Mouse (Mus musculus) forebrain, embryonic 12.5 days (tissue): ENCODE measurements around the gene Myo1e. TPM values are rescaled to one million over a fixed set of nuclear protein-coding genes. Genes with fewer than 3 reads are reported as not detected.

Experiments
- ATAC-seq: fragments of 200-750 bp; cut with Nextera tagmentation; 2 replicates; pipeline ENCODE4 v1.8.0; 2017; ENCODE audit warnings: moderate TSS enrichment; ENCODE audit not compliant: low FRiP score
- H3K27ac ChIP-seq: fragments of 300-500 bp; sonication (generic); 2 replicates; pipeline ENCODE4 v1.5.1; 2016; ENCODE audit warnings: mild to moderate bottlenecking
- H3K27me3 ChIP-seq: fragments of 300-500 bp; sonication (generic); 2 replicates; pipeline ENCODE4 v1.6.1; 2016; ENCODE audit warnings: mild to moderate bottlenecking
- H3K36me3 ChIP-seq: fragments of 300-500 bp; sonication (generic); replicated peaks from 2 replicates; pipeline ENCODE4 v1.6.1; 2016; ENCODE audit warnings: mild to moderate bottlenecking
- H3K4me1 ChIP-seq: fragments of 300-500 bp; sonication (generic); 2 replicates; pipeline ENCODE4 v1.6.1; 2016
- H3K4me2 ChIP-seq: fragments of 300-500 bp; sonication (generic); 2 replicates; pipeline ENCODE4 v1.6.1; 2016; ENCODE audit warnings: mild to moderate bottlenecking, moderate library complexity
- H3K4me3 ChIP-seq: fragments of 300-500 bp; sonication (generic); replicated peaks from 2 replicates; pipeline ENCODE4 v1.5.1; 2016; ENCODE audit warnings: mild to moderate bottlenecking
- H3K9ac ChIP-seq: fragments of 300-500 bp; sonication (generic); 2 replicates; pipeline ENCODE4 v1.6.1; 2016; ENCODE audit warnings: mild to moderate bottlenecking
- H3K9me3 ChIP-seq: fragments of 300-500 bp; sonication (generic); 2 replicates; pipeline ENCODE4 v1.6.1; 2016
- WGBS: fragments of 180-500 bp; shearing (Covaris S2); methylation state at CpG from one replicate; pipeline ENCODE4 v1.1.7; 2016; 5-methylcytosine and 5-hydroxymethylcytosine counted together
- polyA plus RNA-seq: library from polyadenylated mRNA; unstranded; fragments of >200 nt; fragmentation: Nextera tagmentation; extraction: Ambion mirVana; gene quantifications from 2 replicates; pipeline ENCODE4 v1.2.1, GENCODE M21; 2016

Myo1e gene
- polyA plus RNA-seq, 1 experiment from 2014 or later, result 10.3 TPM

- Histone ChIP-seq H3K36me3 (no peaks in the 10 kb centered on the region), H3K4me2 (no peak overlapping the region), H3K27me3 (peaks cover 2% of the 10 kb centered on the region; the same call in 1 of the 2 replicates), H3K4me1 (peaks cover 27% of the 10 kb centered on the region), H3K27ac (no peak overlapping the region), H3K9ac (no peak overlapping the region), H3K4me3 (no peak overlapping the region), H3K9me3 (no peaks in the 10 kb centered on the region)
- no peak for ATAC-seq
- 83% methylated on average over 5 of the region's 5 CpGs for whole genome bisulfite sequencing
Observed at GRCm38 (mm10) chr9:70261646-70262045, 54.5 kb downstream of the Myo1e start.

GRCm38 (mm10) chr9:70263134-70263533 is 56.0 kb downstream of the Myo1e start:
- Histone ChIP-seq H3K27me3 (peaks cover 2% of the 10 kb centered on the region; the same call in 1 of the 2 replicates), H3K4me2 (no peak overlapping the region), H3K4me1 (peaks cover 20% of the 10 kb centered on the region), H3K36me3 (no peaks in the 10 kb centered on the region), H3K4me3 (no peak overlapping the region), H3K27ac (no peak overlapping the region), H3K9ac (no peak overlapping the region), H3K9me3 (no peaks in the 10 kb centered on the region)
- no peak for ATAC-seq
- 73% methylated on average over 8 of the region's 8 CpGs for WGBS

GRCm38 (mm10) chr9:70263735-70264134 is 56.6 kb downstream of the Myo1e start:
- H3K9ac ChIP-seq, result no peak overlapping the region
- H3K4me1 ChIP-seq, result peaks cover 20% of the 10 kb centered on the region
- no peak for ATAC-seq
- WGBS, result 48% methylated on average over 7 of the region's 7 CpGs
- H3K27ac ChIP-seq, result no peak overlapping the region
- no peaks in the 10 kb centered on the region for H3K36me3 ChIP-seq
- no peak overlapping the region for H3K4me3 ChIP-seq
- H3K9me3 ChIP-seq, result no peaks in the 10 kb centered on the region
- H3K27me3 ChIP-seq, result peaks cover 2% of the 10 kb centered on the region; the same call in 1 of the 2 replicates
- no peak overlapping the region for H3K4me2 ChIP-seq

- H3K9ac ChIP-seq, result no peak overlapping the region
- no peaks in the 10 kb centered on the region; the same call in 1 of the 2 replicates for H3K27me3 ChIP-seq
- ATAC-seq, result no peak
- no peak overlapping the region for H3K4me2 ChIP-seq
- peaks cover 30% of the 10 kb centered on the region for H3K4me1 ChIP-seq
- no peak overlapping the region for H3K4me3 ChIP-seq
- no peaks in the 10 kb centered on the region for H3K9me3 ChIP-seq
- no peaks in the 10 kb centered on the region for H3K36me3 ChIP-seq
- WGBS, result 88% methylated on average over 5 of the region's 5 CpGs
- no peak overlapping the region for H3K27ac ChIP-seq
Observed at GRCm38 (mm10) chr9:70265513-70265912, 58.4 kb downstream of the Myo1e start.

GRCm38 (mm10) chr9:70266186-70266585 is 59.0 kb downstream of the Myo1e start:
- no peak for ATAC-seq
- no peak overlapping the region for H3K4me2 ChIP-seq
- H3K36me3 ChIP-seq, result no peaks in the 10 kb centered on the region
- no peaks in the 10 kb centered on the region for H3K9me3 ChIP-seq
- no peak overlapping the region for H3K9ac ChIP-seq
- H3K27ac ChIP-seq, result no peak overlapping the region
- WGBS, result 92% methylated on average over 2 of the region's 2 CpGs
- H3K27me3 ChIP-seq, result no peaks in the 10 kb centered on the region
- H3K4me3 ChIP-seq, result no peak overlapping the region
- peaks cover 30% of the 10 kb centered on the region for H3K4me1 ChIP-seq

GRCm38 (mm10) chr9:70267108-70267507 is 60.0 kb downstream of the Myo1e start:
- ATAC-seq, result no peak
- Histone ChIP-seq H3K27ac (no peak overlapping the region), H3K4me1 (peaks cover 26% of the 10 kb centered on the region), H3K4me3 (no peak overlapping the region), H3K36me3 (no peaks in the 10 kb centered on the region), H3K27me3 (no peaks in the 10 kb centered on the region), H3K9me3 (no peaks in the 10 kb centered on the region), H3K9ac (no peak overlapping the region), H3K4me2 (no peak overlapping the region)
- WGBS, result 90% methylated on average over 5 of the region's 5 CpGs

GRCm38 (mm10) chr9:70269349-70269748 is 62.2 kb downstream of the Myo1e start:
- H3K27ac ChIP-seq, result peak overlapping the region; percentile 65
- no peak; the same call in 1 of the 2 replicates for ATAC-seq
- H3K9me3 ChIP-seq, result no peaks in the 10 kb centered on the region
- WGBS, result 21% methylated on average over 10 of the region's 10 CpGs
- H3K27me3 ChIP-seq, result no peaks in the 10 kb centered on the region
- peaks cover 10% of the 10 kb centered on the region for H3K4me1 ChIP-seq
- no peaks in the 10 kb centered on the region for H3K36me3 ChIP-seq
- H3K4me3 ChIP-seq, result no peak overlapping the region
- no peak overlapping the region for H3K9ac ChIP-seq
- H3K4me2 ChIP-seq, result peak overlapping the region; percentile 15; the same call in 1 of the 2 replicates

- ATAC-seq, result no peak
- H3K4me3 ChIP-seq, result no peak overlapping the region
- 92% methylated on average over 4 of the region's 4 CpGs for WGBS
- no peak overlapping the region for H3K27ac ChIP-seq
- H3K36me3 ChIP-seq, result no peaks in the 10 kb centered on the region
- no peak overlapping the region for H3K9ac ChIP-seq
- no peaks in the 10 kb centered on the region for H3K9me3 ChIP-seq
- H3K4me2 ChIP-seq, result no peak overlapping the region
- peaks cover 10% of the 10 kb centered on the region for H3K4me1 ChIP-seq
- H3K27me3 ChIP-seq, result no peaks in the 10 kb centered on the region
Observed at GRCm38 (mm10) chr9:70270468-70270867, 63.3 kb downstream of the Myo1e start.

GRCm38 (mm10) chr9:70271137-70271536 is 64.0 kb downstream of the Myo1e start:
- no peak overlapping the region for H3K27ac ChIP-seq
- no peaks in the 10 kb centered on the region for H3K36me3 ChIP-seq
- no peak overlapping the region for H3K9ac ChIP-seq
- H3K4me3 ChIP-seq, result no peak overlapping the region
- H3K27me3 ChIP-seq, result no peaks in the 10 kb centered on the region
- no peak for ATAC-seq
- peaks cover 10% of the 10 kb centered on the region for H3K4me1 ChIP-seq
- WGBS, result 72% methylated on average over 7 of the region's 7 CpGs
- no peak overlapping the region for H3K4me2 ChIP-seq
- H3K9me3 ChIP-seq, result no peaks in the 10 kb centered on the region

GRCm38 (mm10) chr9:70271631-70272030 is 64.5 kb downstream of the Myo1e start:
- H3K4me3 ChIP-seq, result no peak overlapping the region
- no peak overlapping the region for H3K9ac ChIP-seq
- 94% methylated on average over 9 of the region's 9 CpGs for WGBS
- no peaks in the 10 kb centered on the region for H3K9me3 ChIP-seq
- H3K4me2 ChIP-seq, result no peak overlapping the region
- no peaks in the 10 kb centered on the region for H3K27me3 ChIP-seq
- H3K27ac ChIP-seq, result no peak overlapping the region
- H3K4me1 ChIP-seq, result peaks cover 10% of the 10 kb centered on the region
- H3K36me3 ChIP-seq, result no peaks in the 10 kb centered on the region
- ATAC-seq, result no peak

GRCm38 (mm10) chr9:70274071-70274470 is 66.9 kb downstream of the Myo1e start:
- WGBS, result 83% methylated on average over 6 of the region's 6 CpGs

GRCm38 (mm10) chr9:70274476-70274875 is 67.3 kb downstream of the Myo1e start:
- Histone ChIP-seq H3K9me3 (no peaks in the 10 kb centered on the region), H3K4me2 (no peak overlapping the region), H3K27ac (no peak overlapping the region), H3K36me3 (no peaks in the 10 kb centered on the region), H3K4me3 (no peak overlapping the region), H3K27me3 (no peaks in the 10 kb centered on the region), H3K4me1 (peaks cover 2% of the 10 kb centered on the region), H3K9ac (no peak overlapping the region)
- WGBS, result 90% methylated on average over 6 of the region's 6 CpGs
- ATAC-seq, result no peak

More at GRCm38 (mm10) chr9:70274071-70274470, 66.9 kb downstream of the Myo1e start:
- Histone ChIP-seq H3K27me3 (no peaks in the 10 kb centered on the region), H3K4me3 (no peak overlapping the region), H3K27ac (no peak overlapping the region), H3K36me3 (no peaks in the 10 kb centered on the region), H3K9me3 (no peaks in the 10 kb centered on the region), H3K4me1 (peaks cover 6% of the 10 kb centered on the region), H3K4me2 (no peak overlapping the region), H3K9ac (no peak overlapping the region)
- no peak for ATAC-seq

- WGBS, result 93% methylated on average over 12 of the region's 12 CpGs
- no peaks in the 10 kb centered on the region for H3K9me3 ChIP-seq
Observed at GRCm38 (mm10) chr9:70274887-70275555, 67.9 kb downstream of the Myo1e start.

More at GRCm38 (mm10) chr9:70274887-70275555, 67.9 kb downstream of the Myo1e start:
- ATAC-seq, result no peak
- Histone ChIP-seq H3K27ac (no peak overlapping the region), H3K27me3 (no peaks in the 10 kb centered on the region), H3K4me1 (no peaks in the 10 kb centered on the region), H3K4me2 (no peak overlapping the region), H3K9ac (no peak overlapping the region), H3K36me3 (no peaks in the 10 kb centered on the region), H3K4me3 (no peak overlapping the region)
